Mouse (Mus musculus) brain, embryonic 14.5 days (tissue): ENCODE results near the gene Adamts14.

Experiments used
- CTCF ChIP-seq: fragments of 200-500 bp; IDR thresholded peaks from 2 replicates; pipeline ENCODE4 v1.5.1; 2012; ENCODE audit warnings: inconsistent platforms, mild to moderate bottlenecking, moderate library complexity, borderline replicate concordance; ENCODE audit not compliant: insufficient read depth, insufficient read length; ENCODE audit errors: extremely low read depth
- POLR2A ChIP-seq: fragments of 200-500 bp; IDR thresholded peaks from 2 replicates; pipeline ENCODE4 v1.6.1; 2012; ENCODE audit warnings: mild to moderate bottlenecking, inconsistent platforms, borderline replicate concordance; ENCODE audit not compliant: poor library complexity, insufficient read depth, insufficient read length, severe bottlenecking; ENCODE audit errors: extremely low read depth

- TF ChIP-seq CTCF = no peak
- TF ChIP-seq POLR2A = no peak
Observed at GRCm38 (mm10) chr10:61178687-61179086, 94.6 kb downstream of the Adamts14 start.
